Mouse (Mus musculus) adrenal gland, postnatal 4 days (tissue): ENCODE measurements around the gene Rmnd5b. TPM values are rescaled to one million over a fixed set of nuclear protein-coding genes. Genes with fewer than 3 reads are reported as not detected.
A peak's percentile ranks its signal among the peaks of the same experiment; 100 is the strongest.

Source experiments
- DNase-seq, 2 experiments: peaks; one replicate each; pipeline ENCODE4 v3.0.0; 2021 to 2022; ENCODE audit warnings: low spot score in 2 of 2, mixed read lengths in 2 of 2
- total RNA-seq, 2 experiments: library from RNA; stranded (reverse); gene quantifications; 2 replicates each; pipeline ENCODE4 v1.2.3; 2021

Gene Rmnd5b
- total RNA-seq, 2 experiments from 2014 or later, result 41.5 to 50.0 TPM

DNA sequence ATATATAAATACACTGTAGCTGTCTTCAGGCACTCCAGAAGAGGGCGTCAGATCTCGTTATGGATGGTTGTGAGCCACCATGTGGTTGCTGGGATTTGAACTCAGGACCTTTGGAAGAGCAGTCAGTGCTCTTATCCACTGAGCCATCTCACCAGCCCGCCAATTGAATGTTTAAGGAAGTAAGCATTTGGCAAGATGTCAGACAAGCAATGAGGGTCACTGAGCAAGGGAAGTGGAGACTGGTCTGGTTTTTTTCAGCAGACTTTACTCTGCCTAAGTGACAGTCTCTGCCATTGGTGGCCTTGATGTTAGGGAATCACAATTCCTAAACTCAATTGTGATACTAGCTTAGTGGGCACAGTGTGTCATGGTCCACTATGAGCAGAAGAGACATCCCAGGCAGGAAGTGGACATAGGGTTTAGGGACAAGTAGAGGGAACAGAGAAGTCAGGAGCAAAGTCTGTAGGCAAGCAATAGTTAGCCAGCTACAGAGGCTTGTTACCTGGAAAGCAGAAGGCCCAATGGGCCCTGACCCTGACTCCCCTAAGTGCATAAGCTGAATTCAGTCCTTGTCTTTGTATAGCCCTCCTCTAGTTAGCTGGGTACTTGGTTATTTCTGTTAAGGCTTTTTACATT, 40.9 kb downstream of the Rmnd5b start:
- no peak for DNase-seq

- no peak for DNase-seq
Measured at GRCm38 (mm10) chr11:51593849-51594248, 41.8 kb downstream of the Rmnd5b start.

DNA sequence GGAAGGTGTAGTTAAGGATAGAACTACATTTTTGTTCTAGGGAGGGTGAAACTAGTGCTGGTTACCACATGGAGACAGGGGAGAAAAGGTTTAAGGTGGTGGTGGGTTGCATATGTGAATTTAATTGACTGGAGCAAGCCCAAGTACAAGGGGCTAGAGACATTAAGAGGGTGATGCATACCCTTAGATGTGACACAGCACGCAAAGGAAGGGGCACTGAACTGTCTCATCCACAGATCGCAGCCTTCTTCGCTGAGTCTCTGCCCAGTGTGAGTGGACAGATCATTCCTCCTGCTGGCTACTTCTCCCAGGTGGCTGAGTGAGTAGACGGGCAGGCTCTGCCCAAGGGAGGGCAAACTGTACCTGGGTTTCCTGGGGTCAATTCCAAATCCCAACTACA, 42.3 kb downstream of the Rmnd5b start:
- DNase-seq, result no peak

GRCm38 (mm10) chr11:51591915-51592314, 43.8 kb downstream of the Rmnd5b start:
- no peak for DNase-seq

- DNase-seq, result no peak
Measured at GRCm38 (mm10) chr11:51591168-51591567, 44.5 kb downstream of the Rmnd5b start.

DNA sequence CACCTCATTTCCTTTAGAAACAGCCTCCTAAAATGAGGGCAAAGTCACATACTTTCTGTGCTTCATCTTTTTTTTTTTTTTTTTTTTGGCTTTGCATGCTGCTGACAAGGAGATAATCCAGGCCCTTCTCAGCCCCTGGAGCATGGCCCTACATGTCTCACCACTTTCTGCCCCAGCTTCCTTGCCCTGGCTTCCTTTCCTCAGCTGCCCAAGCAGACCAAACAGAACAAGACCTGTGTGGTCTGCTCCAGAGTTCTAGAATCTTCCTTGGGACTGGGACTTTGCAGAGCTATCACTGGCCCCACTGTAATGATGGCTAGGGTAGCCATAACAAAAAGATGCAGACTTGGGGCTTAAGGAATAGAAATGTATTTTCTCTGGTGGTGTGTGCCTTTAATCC, 45.7 kb downstream of the Rmnd5b start:
- no peak for DNase-seq

DNA sequence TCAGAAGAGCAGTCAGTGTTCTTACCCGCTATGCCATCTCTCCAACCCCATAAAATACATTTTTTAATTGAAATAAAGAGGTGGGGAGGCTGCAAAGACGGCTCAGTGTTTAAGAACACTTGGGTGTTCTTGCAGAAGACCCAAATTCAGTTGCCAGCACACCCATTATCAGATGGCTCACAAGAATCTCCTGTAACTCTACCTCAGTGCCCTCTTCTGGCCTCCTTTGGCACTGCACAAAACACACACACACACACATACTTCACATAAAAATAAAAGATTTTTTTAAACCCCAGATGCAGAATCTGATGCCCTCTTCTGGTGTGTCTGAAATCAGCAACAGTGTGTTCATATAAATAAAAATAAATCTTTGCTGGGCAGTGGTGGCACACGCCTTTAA, 46.9 kb downstream of the Rmnd5b start:
- DNase-seq, result no peak

- no peak for DNase-seq
Measured at GRCm38 (mm10) chr11:51587059-51587458, 48.6 kb downstream of the Rmnd5b start.

DNA sequence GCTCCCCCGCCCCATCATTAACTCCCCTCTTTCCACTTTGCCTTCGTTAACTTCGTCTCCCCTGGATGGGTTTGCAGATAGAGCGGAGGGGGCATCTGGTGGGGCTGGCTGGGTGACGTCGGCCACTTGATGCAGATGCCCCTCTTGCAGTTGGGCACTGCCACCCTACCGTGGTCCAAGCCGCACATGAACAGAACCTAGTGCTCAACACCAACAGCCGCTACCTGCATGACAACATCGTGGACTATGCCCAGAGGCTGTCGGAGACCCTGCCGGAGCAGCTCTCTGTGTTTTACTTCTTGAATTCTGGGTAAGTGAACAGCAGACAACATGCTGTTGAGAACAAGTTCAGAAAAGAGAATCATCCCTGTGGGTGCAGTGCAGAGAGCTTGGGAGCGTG, 49.3 kb downstream of the Rmnd5b start:
- no peak for DNase-seq

- no peak for DNase-seq
Measured at GRCm38 (mm10) chr11:51585608-51586252, 50.0 kb downstream of the Rmnd5b start.

DNA sequence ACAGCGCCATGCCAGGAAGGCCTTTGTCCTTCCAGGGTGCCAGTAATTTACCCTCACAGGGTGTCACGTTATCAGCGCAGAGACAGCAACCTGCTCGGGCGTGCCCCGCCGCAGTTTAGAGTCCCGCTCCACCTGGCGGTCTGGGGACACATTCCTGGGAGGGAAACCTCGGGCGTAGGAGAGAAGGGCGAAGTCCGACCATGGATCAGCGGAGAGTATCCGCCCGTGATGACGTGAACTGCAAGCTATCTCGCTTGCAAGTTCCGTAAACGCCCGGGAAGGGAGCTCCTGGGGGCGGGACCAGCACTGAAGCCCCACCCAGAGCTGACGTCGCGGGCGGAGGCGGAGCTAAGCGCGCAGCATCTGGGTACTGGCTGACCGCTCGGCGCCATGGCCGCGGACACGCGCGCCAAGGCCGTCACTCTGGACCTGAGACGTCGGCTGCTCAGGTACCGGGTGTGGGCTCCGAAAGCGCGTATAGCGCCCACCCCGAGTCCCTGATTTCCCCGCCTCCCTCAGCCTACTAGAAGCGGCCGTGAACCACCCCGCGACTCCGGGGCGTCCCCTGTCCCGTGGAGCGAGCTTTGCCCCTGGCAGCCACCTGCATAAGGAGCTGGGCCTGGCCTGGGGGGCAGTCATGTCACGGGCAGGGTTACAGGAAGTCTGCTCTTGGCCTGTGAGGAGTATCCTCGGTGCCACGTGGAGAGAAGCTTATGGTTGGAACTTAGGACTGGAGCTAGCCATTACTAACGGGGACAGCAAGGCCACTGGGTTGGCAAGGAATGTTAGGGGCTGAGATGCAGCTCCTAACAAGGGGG, 51.1 kb downstream of the Rmnd5b start, which contains the start of gene Phykpl:
Gene Phykpl (plus strand): TSS at position 327 of the 818 bp plus-strand sequence.
- DNase-seq, result peak; percentile 90 to 96

GRCm38 (mm10) chr11:51584057-51584430, 51.7 kb downstream of the Rmnd5b start:
- DNase-seq, result no peak

DNA sequence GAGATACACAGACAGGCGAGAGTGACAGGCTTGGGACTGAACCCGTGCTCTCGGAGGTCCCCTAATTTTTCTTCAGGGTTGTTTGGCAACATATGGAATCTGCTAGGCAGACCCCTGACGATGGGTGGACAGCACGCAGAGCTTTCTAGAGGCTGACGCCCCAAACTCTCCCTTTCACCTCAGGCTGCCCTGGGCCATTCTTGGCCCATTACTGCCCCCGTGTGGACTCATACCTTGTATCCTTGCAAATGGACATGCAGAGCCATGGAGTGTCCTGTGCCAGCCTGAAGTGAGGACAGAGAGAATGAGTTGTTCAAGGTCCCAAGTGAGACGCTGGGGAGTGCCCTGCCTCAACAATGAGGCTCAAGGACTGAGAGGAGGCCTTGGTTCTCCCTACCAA, 53.0 kb downstream of the Rmnd5b start:
- peak; percentile 68 to 79 for DNase-seq

- no peak for DNase-seq
Measured at GRCm38 (mm10) chr11:51579024-51579423, 56.7 kb downstream of the Rmnd5b start.

DNA sequence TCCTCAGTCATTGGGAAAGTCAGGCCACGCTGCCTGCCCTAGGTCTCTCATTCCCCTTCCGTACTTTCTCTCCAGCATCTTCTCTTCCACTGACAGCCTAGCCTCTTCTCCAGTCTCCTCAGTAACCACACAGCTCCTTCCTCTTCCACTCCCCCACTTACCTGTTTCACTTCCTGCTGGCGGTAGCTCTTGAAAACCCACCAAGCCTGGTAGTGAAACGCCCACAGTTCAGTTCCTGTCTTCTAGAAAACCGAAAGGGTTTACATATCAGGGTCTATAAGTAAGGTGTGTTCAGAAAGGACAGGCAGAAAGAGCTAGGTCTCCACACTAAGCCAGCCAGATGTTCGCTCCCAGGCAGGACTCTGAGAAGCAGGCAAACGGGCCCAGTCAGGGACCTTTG, 58.1 kb downstream of the Rmnd5b start:
- DNase-seq, result no peak

GRCm38 (mm10) chr11:51576454-51576853, 59.2 kb downstream of the Rmnd5b start:
- DNase-seq, result no peak

Other genes with a start within 250 kb of the Rmnd5b start
- 10 to 100 TPM; 39.2 to 42.2 TPM for gene Phykpl, start 51.1 kb downstream of the Rmnd5b start, total RNA-seq
- gene Hnrnpab, start 29.0 kb downstream of the Rmnd5b start, total RNA-seq, result 100 to 1,000 TPM; 350 to 387 TPM
- 10 to 100 TPM; 73.2 to 74.9 TPM for gene Nhp2, start 16.2 kb downstream of the Rmnd5b start, total RNA-seq
- gene N4bp3, start 14.9 kb upstream of the Rmnd5b start, total RNA-seq, result 10 to 100 TPM; 19.8 to 26.5 TPM
- 1 to 10 TPM; 3.5 to 4.1 TPM for gene D930048N14Rik, start 15.1 kb upstream of the Rmnd5b start, total RNA-seq
- 10 to 100 TPM; 44.8 to 45.4 TPM for gene 0610009B22Rik, start 53.0 kb upstream of the Rmnd5b start, total RNA-seq
- 10 to 100 TPM; 31.8 to 33.1 TPM for gene Sec24a, start 127.7 kb upstream of the Rmnd5b start, total RNA-seq
- gene Sar1b, start 127.8 kb upstream of the Rmnd5b start, total RNA-seq, result 10 to 100 TPM; 68.7 to 79.2 TPM
- 10 to 100 TPM; 16.0 to 16.2 TPM for gene Jade2, start 221.8 kb upstream of the Rmnd5b start, total RNA-seq